Mouse (Mus musculus): Measurements from ENCODE around the gene Kprp. TPM values are rescaled to one million over a fixed set of nuclear protein-coding genes. Genes with fewer than 3 reads are reported as not detected.
"Not testable (repeated sequence)": the region's sequence is repeated elsewhere in the genome, so short reads cannot be mapped to it uniquely, and the experiment has no call there.

Kprp gene
- total RNA-seq (2021), result not detected

DNA sequence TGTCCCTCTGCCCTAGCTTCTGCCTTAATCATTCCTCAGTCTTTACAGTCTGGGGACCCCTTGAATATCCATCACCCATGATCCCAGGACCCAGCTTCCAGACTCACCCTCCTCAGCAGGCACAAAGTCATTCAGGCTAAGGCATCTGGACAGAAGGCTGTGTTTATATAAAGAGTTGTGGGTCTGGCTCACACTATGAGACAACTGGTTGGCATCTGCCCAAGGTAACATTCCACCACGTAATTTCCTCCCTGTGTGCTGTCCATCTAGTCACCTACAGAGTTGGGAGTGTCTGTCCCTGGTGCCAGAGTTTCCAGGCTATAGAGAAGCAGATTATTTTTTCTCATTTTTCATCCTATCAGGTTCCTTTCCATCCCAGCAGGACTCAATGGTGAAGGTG is at the start of gene Kprp:
Kprp (minus strand) TSS at position 140 of the 400 bp plus-strand sequence.
- intact Hi-C loops (cut with DNase I), result no loop called here

DNA sequence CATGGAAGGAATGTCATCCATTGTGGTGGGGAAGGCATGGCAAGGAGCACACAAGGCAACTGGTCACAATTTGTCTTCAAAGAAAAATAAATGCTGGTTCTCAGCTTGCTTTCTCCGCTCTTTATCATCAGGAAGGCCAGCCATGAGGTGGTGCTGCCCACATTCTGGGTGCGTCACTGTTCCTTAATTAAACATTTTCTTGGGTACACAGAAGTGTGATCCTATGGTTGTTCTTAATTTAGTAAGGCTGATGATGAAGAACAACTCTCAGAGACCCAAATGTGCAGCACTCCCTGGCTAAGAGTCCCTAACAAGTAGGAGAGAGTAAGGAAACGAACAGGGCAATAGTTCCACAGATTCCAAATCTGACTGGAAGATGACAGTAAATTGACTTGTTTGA is 47.1 kb upstream of the Kprp start:
- DNase-seq, result no peak
- intact Hi-C loops (cut with DNase I), result no loop called here

More for the DNA sequence above, at the start of gene Kprp:
- DNase-seq, result no peak

DNA sequence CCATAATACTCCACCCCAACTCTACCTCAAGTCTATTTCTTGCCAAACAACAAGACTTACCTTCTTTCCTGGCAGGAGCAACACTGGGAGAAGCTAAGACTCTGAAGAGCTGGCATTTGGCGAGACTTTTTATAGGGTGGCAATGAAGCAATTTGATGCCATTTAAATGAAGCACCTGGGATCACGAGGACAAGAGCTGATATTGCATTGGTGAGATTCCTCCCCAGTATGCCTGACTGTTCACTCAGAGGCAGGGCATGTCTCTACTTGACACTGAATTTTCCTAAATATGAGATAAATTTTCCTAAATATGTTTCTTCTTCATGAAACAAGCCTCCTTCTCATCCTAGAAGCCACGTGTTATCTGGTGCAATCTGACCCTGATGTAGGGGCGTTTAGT is 43.1 kb upstream of the Kprp start, which contains the start of gene 2310050C09Rik:
2310050C09Rik (minus strand) TSS at position 101 of the 400 bp plus-strand sequence.
- intact Hi-C loops (cut with DNase I), result no loop called here

DNA sequence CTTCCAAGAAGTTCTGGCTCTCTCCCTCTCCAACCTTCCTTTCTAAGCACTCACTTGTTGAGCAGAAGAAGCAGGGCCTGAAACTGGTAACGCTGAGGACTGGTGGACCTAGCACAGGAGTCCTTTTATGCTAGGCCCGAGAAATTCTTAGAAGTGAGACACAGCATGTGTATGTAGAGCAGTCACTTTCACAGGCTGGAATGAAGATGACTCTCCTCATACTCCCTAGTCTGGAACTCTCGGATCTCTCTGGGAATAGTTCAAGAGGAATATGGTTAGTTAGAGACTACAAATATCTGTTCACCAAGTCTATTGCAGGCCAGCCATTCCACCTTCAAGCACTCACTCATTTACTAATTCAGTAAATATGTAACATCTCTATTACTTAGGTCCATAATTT is 24.1 kb upstream of the Kprp start, which contains the start of gene Lce1l:
Lce1l (minus strand) TSS at position 101 of the 400 bp plus-strand sequence.
- intact Hi-C loops (cut with DNase I), result no loop called here
- no peak for DNase-seq

More for the DNA sequence above, 43.1 kb upstream of the Kprp start, which contains the start of gene 2310050C09Rik:
- no peak for DNase-seq

DNA sequence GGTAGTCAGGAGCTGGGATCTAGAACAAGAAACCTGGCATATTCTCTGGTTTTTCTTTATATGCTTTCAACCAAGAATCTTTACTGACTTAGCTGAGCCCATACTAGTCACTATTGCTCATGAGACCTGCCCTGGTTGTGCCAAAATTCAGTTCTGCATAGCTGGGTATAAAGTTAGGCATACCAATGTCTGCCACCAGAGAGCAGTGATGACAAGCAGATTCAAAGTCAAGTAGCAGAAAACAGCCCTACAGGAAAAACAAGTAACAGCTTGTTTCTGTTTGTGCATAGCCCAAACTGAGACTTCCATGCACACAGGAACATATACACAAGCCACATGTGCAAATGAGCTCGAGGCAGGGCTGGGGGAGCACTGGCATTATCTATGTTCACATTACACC is 1.2 kb downstream of the Kprp start:
- intact Hi-C loops (cut with DNase I), result no loop called here
- no peak for DNase-seq

DNA sequence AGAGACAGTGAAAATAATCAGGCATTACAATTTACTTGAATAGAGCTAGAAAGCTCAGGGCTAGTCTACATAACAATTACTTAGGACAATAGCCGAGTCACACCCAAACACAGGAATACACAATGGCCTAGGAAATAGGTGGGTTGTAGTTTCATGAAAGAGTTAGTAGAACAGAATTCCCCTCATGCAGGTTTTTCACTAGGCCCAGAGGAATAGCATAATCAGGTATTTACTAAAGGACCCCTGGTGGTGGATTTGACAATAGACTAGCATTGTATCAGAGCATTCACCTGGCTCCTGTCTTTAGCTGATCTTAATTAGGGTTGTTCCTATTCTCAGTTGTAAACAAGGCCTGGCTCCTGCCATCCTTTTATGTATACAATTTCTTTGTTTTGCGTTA is 11.0 kb downstream of the Kprp start:
- DNase-seq; intact Hi-C loops (cut with DNase I): not testable (repeated sequence)

DNA sequence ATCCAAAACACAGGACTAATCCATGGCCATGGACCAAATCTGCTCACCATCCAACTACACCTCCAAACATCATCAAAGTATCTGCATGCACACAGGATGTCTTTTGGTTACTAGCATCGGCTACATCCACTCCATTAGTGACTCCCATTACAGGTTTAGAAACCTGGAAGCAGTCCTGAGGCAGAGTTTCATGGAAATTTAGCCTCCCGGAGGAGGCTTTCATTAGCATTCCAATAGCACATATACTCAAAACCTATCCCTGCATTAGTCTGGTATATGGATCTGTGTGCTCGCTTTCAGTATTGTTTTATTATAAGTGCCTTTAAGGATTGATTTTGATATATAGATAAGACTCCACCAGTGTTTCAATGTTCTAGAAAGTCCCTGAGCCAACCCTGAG is 11.5 kb downstream of the Kprp start:
- intact Hi-C loops (cut with DNase I), result no loop called here

DNA sequence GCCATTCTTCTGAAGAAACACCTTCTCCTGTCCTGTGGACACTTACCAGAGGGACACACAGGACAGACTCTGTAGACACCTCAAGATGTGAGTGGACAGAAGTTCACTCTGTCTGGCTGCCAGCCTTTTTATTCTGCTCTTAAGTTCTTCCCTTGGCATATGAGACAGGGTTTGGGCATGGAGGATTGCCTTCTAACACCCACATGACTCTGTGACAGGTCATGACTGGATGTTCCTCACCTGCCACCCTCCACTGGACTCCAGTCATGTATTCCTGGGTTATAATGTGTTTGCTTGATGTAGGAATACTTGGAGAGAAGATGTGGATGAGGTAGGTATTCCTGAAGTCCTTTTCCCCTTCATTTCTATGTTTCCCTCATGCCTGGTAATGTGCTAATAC is 19.3 kb downstream of the Kprp start, which contains the start of gene Lce1k:
Lce1k (minus strand) TSS at position 101 of the 400 bp plus-strand sequence.
- no peak for DNase-seq

More for the DNA sequence above, 11.5 kb downstream of the Kprp start:
- no peak for DNase-seq

DNA sequence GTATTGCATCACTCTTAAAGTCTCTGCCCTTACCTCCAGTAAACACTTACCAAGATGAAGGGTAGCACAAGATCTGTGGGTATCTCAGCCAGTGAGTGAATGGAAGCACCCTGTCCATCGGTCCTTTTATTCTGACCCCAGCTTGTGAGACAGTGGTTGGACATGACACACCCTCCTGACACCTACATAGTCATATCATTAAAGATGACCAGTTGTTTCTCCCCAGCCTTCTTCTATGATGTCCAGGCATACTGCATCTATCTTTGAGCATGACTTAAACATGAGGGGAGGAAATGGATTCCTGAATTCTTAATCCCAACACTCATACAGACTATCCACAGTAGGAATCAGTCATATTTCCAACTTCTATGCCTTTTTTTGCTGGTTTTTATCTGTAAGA is 36.6 kb downstream of the Kprp start, which contains the start of gene Lce1j:
Lce1j (minus strand) TSS at position 101 of the 400 bp plus-strand sequence.
- intact Hi-C loops (cut with DNase I), result no loop called here
- no peak for DNase-seq

More for the DNA sequence above, 19.3 kb downstream of the Kprp start, which contains the start of gene Lce1k:
- intact Hi-C loops (cut with DNase I), result no loop called here

DNA sequence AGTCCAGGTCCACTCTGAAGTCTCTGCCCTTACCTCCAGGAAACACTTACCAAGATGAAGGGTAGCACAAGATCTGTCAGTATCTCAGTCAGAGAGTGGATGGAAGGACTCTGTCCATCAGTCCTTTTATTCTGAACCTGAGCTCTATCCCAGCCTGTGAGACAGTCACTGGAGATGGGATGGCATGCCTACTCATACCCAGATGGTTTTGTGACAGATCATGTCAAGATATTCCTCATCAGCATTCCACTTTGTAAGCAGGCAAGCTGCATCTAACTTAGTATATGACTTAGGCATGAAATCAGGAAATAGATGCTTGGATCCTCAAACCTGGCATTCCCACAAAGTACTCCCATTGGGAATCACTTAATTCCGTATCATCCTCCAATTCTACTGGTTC is 48.2 kb downstream of the Kprp start, which contains the start of gene Lce1i:
Lce1i (minus strand) TSS at position 101 of the 400 bp plus-strand sequence.
- intact Hi-C loops (cut with DNase I), result no loop called here
- DNase-seq, result no peak

Other genes starting within 250 kb of the Kprp start
- gene Smcp, start 238.2 kb downstream of the Kprp start, total RNA-seq (2021), result not detected
- not detected for gene 2210017I01Rik, start 219.8 kb downstream of the Kprp start, total RNA-seq (2021)
- gene Lce6a, start 205.6 kb downstream of the Kprp start, total RNA-seq (2021), result not detected
- gene Lce1a1, start 178.9 kb downstream of the Kprp start, total RNA-seq (2021), result not detected
- gene Lce1b, start 170.3 kb downstream of the Kprp start, total RNA-seq (2021), result not detected
- gene Lce1a2, start 156.9 kb downstream of the Kprp start, total RNA-seq (2021), result not detected
- not detected for gene Lce1c, start 148.0 kb downstream of the Kprp start, total RNA-seq (2021)
- gene Lce1d, start 140.0 kb downstream of the Kprp start, total RNA-seq (2021), result not detected
- gene Lce1e, start 118.2 kb downstream of the Kprp start, total RNA-seq (2021), result not detected
- gene Lce1f, start 106.9 kb downstream of the Kprp start, total RNA-seq (2021), result not detected
- gene Gm38119, start 88.2 kb downstream of the Kprp start, total RNA-seq (2021), result not detected
- not detected for gene Lce1g, start 74.9 kb downstream of the Kprp start, total RNA-seq (2021)
- gene Lce1h, start 62.2 kb downstream of the Kprp start, total RNA-seq (2021), result not detected
- not detected for gene Lce1i, start 48.3 kb downstream of the Kprp start, total RNA-seq (2021)
- gene Lce1j, start 36.7 kb downstream of the Kprp start, total RNA-seq (2021), result not detected
- gene Lce1k, start 19.4 kb downstream of the Kprp start, total RNA-seq (2021), result not detected
- gene Lce1l, start 24.0 kb upstream of the Kprp start, total RNA-seq (2021), result not detected
- gene 2310050C09Rik, start 43.0 kb upstream of the Kprp start, total RNA-seq (2021), result not detected
- gene Lce3a, start 99.0 kb upstream of the Kprp start, total RNA-seq (2021), result not detected
- gene Lce3b, start 105.7 kb upstream of the Kprp start, total RNA-seq (2021), result not detected
- gene Lce3c, start 117.2 kb upstream of the Kprp start, total RNA-seq (2021), result not detected
- gene Lce3d, start 130.1 kb upstream of the Kprp start, total RNA-seq (2021), result not detected
- gene Lce3e, start 139.8 kb upstream of the Kprp start, total RNA-seq (2021), result not detected
- not detected for gene Lce3f, start 165.0 kb upstream of the Kprp start, total RNA-seq (2021)
- gene Crct1, start 188.4 kb upstream of the Kprp start, total RNA-seq (2021), result not detected
- gene Lce1m, start 191.8 kb upstream of the Kprp start, total RNA-seq (2021), result not detected
- not detected for gene Gm4858, start 241.6 kb upstream of the Kprp start, total RNA-seq (2021)